Mouse (Mus musculus): ENCODE data around the gene Slc35f6.

DNA sequence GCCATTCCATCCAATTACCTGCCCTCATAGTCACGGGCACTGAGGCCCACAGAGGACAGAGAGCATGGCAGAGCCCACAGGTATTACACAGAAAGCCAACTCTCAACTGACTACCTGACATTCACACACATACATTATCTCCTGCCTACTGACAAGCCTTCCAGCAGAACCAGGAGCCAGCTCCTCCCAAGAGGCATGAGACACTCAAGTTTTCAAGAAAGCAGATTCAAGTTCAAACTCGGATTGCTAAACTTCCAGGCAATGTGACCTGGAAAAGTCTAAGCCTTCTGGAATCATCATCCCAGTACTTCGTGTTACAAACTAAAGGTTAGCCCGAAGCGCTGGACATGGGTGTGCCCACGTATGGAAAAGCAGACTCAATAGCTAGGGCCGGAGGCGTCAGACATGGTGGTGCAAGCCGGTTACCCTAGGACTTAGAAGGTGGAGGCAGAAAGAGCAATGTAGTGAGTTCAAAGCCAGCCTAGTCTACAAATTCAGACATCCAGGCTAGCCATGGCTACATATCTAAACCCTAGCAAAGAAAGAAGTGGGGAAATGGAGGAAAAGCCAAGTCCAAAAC is 26.4 kb upstream of the Slc35f6 start:
- TF ChIP-seq CTCF (conservative IDR thresholded peaks at IDR 0.05; ENCODE audit: low read length) (no peak), POU5F1 (IDR thresholded peaks at IDR 0.05; ENCODE audit: borderline replicate concordance, low read length) (no peak)
